Mouse (Mus musculus): ENCODE data around the gene Dab2ip. TPM values are rescaled to one million over a fixed set of nuclear protein-coding genes. Genes with fewer than 3 reads are reported as not detected.

The Dab2ip gene
- total and polyA plus RNA-seq, 3 experiments: 4.0 to 9.9 TPM; not detected in 1

DNA sequence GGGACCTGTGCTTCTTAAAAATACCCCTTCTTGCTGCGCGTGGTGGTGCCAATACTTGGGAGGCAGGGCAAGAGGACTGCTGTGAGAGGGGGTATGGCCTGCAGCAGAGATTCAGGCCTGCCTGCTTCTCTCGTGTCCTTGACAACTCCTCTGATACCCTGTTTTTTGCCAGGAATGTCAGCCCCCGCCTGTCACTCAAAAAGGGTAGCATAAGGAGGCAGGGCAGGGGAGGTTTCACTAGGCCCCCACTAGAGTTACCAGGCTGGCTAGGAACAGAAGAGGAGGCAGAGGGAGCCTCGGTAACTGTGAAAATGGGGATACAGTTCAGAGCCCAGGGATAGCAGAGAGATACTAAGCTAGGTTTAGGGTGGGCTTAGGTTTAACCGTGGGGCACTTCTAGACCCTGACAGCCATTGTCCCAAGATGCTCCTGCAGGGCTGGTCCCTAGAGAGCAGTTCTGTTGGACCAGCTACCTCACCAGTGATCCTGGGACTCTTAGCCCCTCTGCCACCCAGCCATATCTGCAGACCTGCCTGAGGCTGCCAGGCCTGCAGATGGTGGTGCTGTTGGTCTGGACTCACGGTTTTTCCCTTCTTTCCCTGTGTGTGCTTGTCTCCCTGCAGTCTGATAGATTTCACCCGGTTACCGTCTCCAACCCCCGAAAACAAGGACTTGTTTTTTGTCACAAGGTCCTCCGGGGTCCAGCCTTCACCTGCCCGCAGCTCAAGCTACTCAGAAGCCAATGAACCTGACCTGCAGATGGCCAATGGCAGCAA lies 161.4 kb downstream of the Dab2ip start:
- Histone ChIP-seq H3K4me3 (ENCODE audit: control insufficient read depth in 1 of 2, insufficient read depth in 1 of 2, low read depth in 2 of 2, low read length in 2 of 2) (no peak overlapping the region), H3K9me3 (replicated peaks; ENCODE audit: insufficient read depth, low read length) (no peaks in the 10 kb centered on the region), H3K79me2 (ENCODE audit: control insufficient read depth, insufficient read depth, low read length, poor library complexity) (no peaks in the 10 kb centered on the region), H3K36me3 (ENCODE audit: control insufficient read depth in 1 of 2, insufficient read depth in 2 of 2, low read length in 2 of 2) (peaks cover 0 to 19% of the 10 kb centered on the region in 2 experiments; a peak in 2 of 4 replicates), H3K27ac (ENCODE audit: control insufficient read depth, low read depth, low read length) (no peak overlapping the region), H3K4me1 (ENCODE audit: control insufficient read depth in 1 of 2, insufficient read depth in 2 of 2, low read length in 2 of 2) (peaks cover 12 to 25% of the 10 kb centered on the region in 2 experiments; a peak in 3 of 4 replicates), H3K27me3 (ENCODE audit: control insufficient read depth in 1 of 2, insufficient read depth in 2 of 2, low read length in 2 of 2) (no peaks in the 10 kb centered on the region), H3K9ac (ENCODE audit: control insufficient read depth, low read depth, low read length, poor library complexity, severe bottlenecking) (no peak overlapping the region)
- TF ChIP-seq KAT2A (conservative IDR thresholded peaks at IDR 0.05; ENCODE audit: low read depth, low read length) (no peak), USF1 (IDR thresholded peaks at IDR 0.05; ENCODE audit: low read depth, low read length) (no peak), POLR2AphosphoS5 (IDR thresholded peaks at IDR 0.05; ENCODE audit: borderline replicate concordance, low read depth, low read length) (no peak), CHD1 (IDR thresholded peaks at IDR 0.05; ENCODE audit: low read depth, low read length) (no peak), MXI1 (IDR thresholded peaks at IDR 0.05; ENCODE audit: low read depth, low read length) (no peak), RAD21 (IDR thresholded peaks at IDR 0.05; ENCODE audit: low read depth, low read length) (no peak), USF2 (IDR thresholded peaks at IDR 0.05; ENCODE audit: borderline replicate concordance in 1 of 2, insufficient read depth in 1 of 2, low read depth in 1 of 2, low read length in 2 of 2) (no peak), NELFE (IDR thresholded peaks at IDR 0.05; ENCODE audit: low read depth, low read length) (no peak), ZMIZ1 (IDR thresholded peaks at IDR 0.05; ENCODE audit: low read depth, low read length) (no peak), MAFK (IDR thresholded peaks at IDR 0.05; ENCODE audit: borderline replicate concordance, low read depth, low read length) (no peak), TCF12 (IDR thresholded peaks at IDR 0.05; ENCODE audit: low read depth, low read length) (no peak), NRF1 (IDR thresholded peaks at IDR 0.05; ENCODE audit: insufficient read depth, low read depth, low read length, poor library complexity, severe bottlenecking) (no peak), POLR2A (IDR thresholded peaks at IDR 0.05; ENCODE audit: control insufficient read depth in 1 of 2, insufficient read depth in 1 of 2, low read depth in 1 of 2, low read length in 2 of 2, poor library complexity in 1 of 2) (no peak), CTCF (IDR thresholded peaks at IDR 0.05 in 2 of 3, conservative IDR thresholded peaks at IDR 0.05 in 1 of 3; ENCODE audit: control insufficient read depth in 1 of 3, insufficient read depth in 1 of 3, low read depth in 2 of 3, low read length in 3 of 3, poor library complexity in 1 of 3, severe bottlenecking in 1 of 3) (no peak)
- no peak for DNase-seq (ENCODE audit: low read depth, low spot score)

DNA sequence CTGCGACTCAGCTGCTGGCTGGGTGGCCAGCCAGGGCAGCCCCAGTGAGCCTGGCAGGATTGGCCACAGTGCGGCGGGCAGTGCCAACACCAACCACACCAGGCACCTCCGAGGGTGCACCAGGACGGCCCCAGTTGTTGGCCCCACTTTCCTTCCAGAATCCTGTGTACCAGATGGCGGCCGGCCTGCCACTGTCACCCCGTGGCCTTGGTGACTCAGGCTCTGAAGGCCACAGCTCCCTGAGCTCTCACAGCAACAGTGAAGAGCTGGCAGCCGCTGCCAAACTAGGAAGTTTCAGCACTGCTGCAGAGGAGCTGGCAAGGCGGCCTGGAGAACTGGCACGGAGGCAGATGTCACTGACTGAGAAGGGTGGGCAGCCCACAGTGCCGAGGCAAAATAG lies 162.0 kb downstream of the Dab2ip start:
- no peak for TF ChIP-seq POLR2A (IDR thresholded peaks at IDR 0.05; ENCODE audit: control insufficient read depth in 1 of 2, insufficient read depth in 1 of 2, low read depth in 1 of 2, low read length in 2 of 2, poor library complexity in 1 of 2)
- no peak for TF ChIP-seq CTCF (IDR thresholded peaks at IDR 0.05 in 2 of 3, conservative IDR thresholded peaks at IDR 0.05 in 1 of 3; ENCODE audit: control insufficient read depth in 1 of 3, insufficient read depth in 1 of 3, low read depth in 2 of 3, low read length in 3 of 3, poor library complexity in 1 of 3, severe bottlenecking in 1 of 3)
- no peak for TF ChIP-seq SIN3A (IDR thresholded peaks at IDR 0.05; ENCODE audit: low read length)
- TF ChIP-seq EP300 (IDR thresholded peaks at IDR 0.05; ENCODE audit: low read depth in 1 of 2, low read length in 2 of 2): no peak
- no peak for TF ChIP-seq MAZ (IDR thresholded peaks at IDR 0.05; ENCODE audit: low read depth, low read length)
- Histone ChIP-seq H3K36me3 (ENCODE audit: control insufficient read depth in 1 of 2, insufficient read depth in 2 of 2, low read length in 2 of 2) (peaks cover 0 to 17% of the 10 kb centered on the region in 2 experiments; a peak in 2 of 4 replicates), H3K9ac (ENCODE audit: control insufficient read depth, low read depth, low read length, poor library complexity, severe bottlenecking) (no peak overlapping the region), H3K27me3 (ENCODE audit: control insufficient read depth in 1 of 2, insufficient read depth in 2 of 2, low read length in 2 of 2) (no peaks in the 10 kb centered on the region), H3K4me3 (ENCODE audit: control insufficient read depth in 1 of 2, insufficient read depth in 1 of 2, low read depth in 2 of 2, low read length in 2 of 2) (no peak overlapping the region), H3K27ac (ENCODE audit: control insufficient read depth, low read depth, low read length) (no peak overlapping the region), H3K9me3 (replicated peaks; ENCODE audit: insufficient read depth, low read length) (no peaks in the 10 kb centered on the region), H3K79me2 (ENCODE audit: control insufficient read depth, insufficient read depth, low read length, poor library complexity) (no peaks in the 10 kb centered on the region), H3K4me1 (ENCODE audit: control insufficient read depth in 1 of 2, insufficient read depth in 2 of 2, low read length in 2 of 2) (peaks cover 10 to 19% of the 10 kb centered on the region in 2 experiments; a peak in 3 of 4 replicates)
- no peak for DNase-seq (ENCODE audit: low read depth, low spot score)
